Mouse (Mus musculus) myocyte (in vitro differentiated cells): ENCODE measurements around the gene Nptxr.

Source experiments
- E2F4 ChIP-seq: IDR thresholded peaks from one replicate; pipeline ENCODE4 v1.6.1; 2011; ENCODE audit warnings: mild to moderate bottlenecking, control low read depth, moderate library complexity; ENCODE audit not compliant: insufficient read depth
- MAX ChIP-seq: IDR thresholded peaks from one replicate; pipeline ENCODE4 v1.6.1; 2011; ENCODE audit warnings: low read depth, mild to moderate bottlenecking, control low read depth
- MYOD1 ChIP-seq, 3 experiments: IDR thresholded peaks; one replicate each; pipeline ENCODE4 v1.6.1; 2011; ENCODE audit warnings: control low read depth in 2 of 3, low read depth in 2 of 3, mild to moderate bottlenecking in 2 of 3, moderate library complexity in 1 of 3; ENCODE audit not compliant: insufficient read length in 2 of 3, control insufficient read depth in 1 of 3
- MYOG ChIP-seq, 3 experiments: IDR thresholded peaks; one replicate each; pipeline ENCODE4 v1.6.1; 2011; ENCODE audit warnings: control low read depth in 2 of 3, low read depth in 2 of 3, mild to moderate bottlenecking in 2 of 3; ENCODE audit not compliant: insufficient read length in 2 of 3, control insufficient read depth in 1 of 3, insufficient read depth in 1 of 3
- POLR2A ChIP-seq: IDR thresholded peaks from one replicate; pipeline ENCODE4 v1.6.1; 2011; ENCODE audit warnings: low read depth, mild to moderate bottlenecking, control low read depth, moderate library complexity; ENCODE audit not compliant: insufficient read length
- POLR2AphosphoS2 ChIP-seq: IDR thresholded peaks from one replicate; pipeline ENCODE4 v1.6.1; 2011; ENCODE audit warnings: low read depth, control low read depth; ENCODE audit not compliant: insufficient read length
- TCF12 ChIP-seq: IDR thresholded peaks from one replicate; pipeline ENCODE4 v1.6.1; 2011; ENCODE audit warnings: mild to moderate bottlenecking, control low read depth; ENCODE audit not compliant: poor library complexity, insufficient read depth, severe bottlenecking
- USF1 ChIP-seq: IDR thresholded peaks from one replicate; pipeline ENCODE4 v1.6.1; 2011; ENCODE audit warnings: low read depth, mild to moderate bottlenecking, control low read depth, moderate library complexity

DNA sequence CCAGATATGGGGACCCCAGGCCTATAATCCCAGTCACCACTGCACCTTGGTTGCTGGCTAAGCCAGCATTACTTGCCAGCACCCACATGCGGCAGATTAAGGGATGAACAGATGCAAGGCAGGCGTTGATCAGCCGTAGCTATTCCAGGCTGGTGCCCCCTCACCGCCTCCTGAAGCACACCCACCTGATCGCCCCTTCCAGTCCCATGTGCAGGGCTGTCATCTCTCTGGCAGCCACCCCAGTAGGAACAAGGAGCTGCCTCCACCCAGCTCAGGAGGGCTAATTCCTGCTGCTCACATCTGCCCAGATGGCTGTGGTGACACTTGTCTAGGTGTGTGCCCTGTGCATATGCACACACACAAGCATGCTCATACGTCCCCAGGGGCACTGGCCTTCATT lies 43.6 kb downstream of the Nptxr start:
- TF ChIP-seq POLR2A (no peak), E2F4 (no peak), POLR2AphosphoS2 (no peak), MAX (no peak), MYOG (IDR thresholded peaks at IDR 0.05; ENCODE audit: control insufficient read depth in 1 of 3, insufficient read depth in 1 of 3, insufficient read length in 2 of 3, low read depth in 2 of 3) (no peak), MYOD1 (IDR thresholded peaks at IDR 0.05; ENCODE audit: control insufficient read depth in 1 of 3, insufficient read length in 2 of 3, low read depth in 2 of 3) (peak in 1 of 3 experiments; percentile 9), TCF12 (no peak), USF1 (no peak)
